Mouse (Mus musculus) lung, postnatal 0 days (tissue): ENCODE data around the gene Pigl.

Experiments
- CTCF ChIP-seq: IDR thresholded peaks from 2 replicates; pipeline ENCODE4 v1.5.1; 2016; ENCODE audit warnings: antibody characterized with exemption, mild to moderate bottlenecking
- EP300 ChIP-seq: IDR thresholded peaks from 2 replicates; pipeline ENCODE4 v1.6.1; 2016; ENCODE audit warnings: antibody characterized with exemption, mild to moderate bottlenecking, control low read depth

GRCm38 (mm10) chr11:62427105-62427504 is 31.2 kb upstream of the Pigl start:
- peak; percentile 48 for TF ChIP-seq CTCF
- TF ChIP-seq EP300, result no peak
